Mouse (Mus musculus) liver, adult 2 months (tissue): ENCODE results near the gene Plekha6.

Source experiments
- CTCF ChIP-seq: fragments of 200-500 bp; IDR thresholded peaks from 2 replicates; pipeline ENCODE4 v1.5.1; 2011; ENCODE audit warnings: low read depth, low read length, control low read depth
- POLR2A ChIP-seq: fragments of 200-500 bp; IDR thresholded peaks from 2 replicates; pipeline ENCODE4 v1.6.1; 2011; ENCODE audit warnings: low read length, control low read depth; ENCODE audit not compliant: insufficient read depth; ENCODE audit errors: extremely low read depth

- TF ChIP-seq CTCF (no peak), POLR2A (no peak)
Observed at GRCm38 (mm10) chr1:133161559-133161958, 2.5 kb upstream of the Plekha6 start.
